Mouse (Mus musculus): ENCODE results near the gene Ppie. TPM values are rescaled to one million over a fixed set of nuclear protein-coding genes. Genes with fewer than 3 reads are reported as not detected.
"Not testable (repeated sequence)": the region's sequence is repeated elsewhere in the genome, so short reads cannot be mapped to it uniquely, and the experiment has no call there.

Gene Ppie
- polyA plus RNA-seq, 1 experiment from 2014 or later = 129 TPM

- H3K27me3 ChIP-seq (ENCODE audit: control insufficient read depth, insufficient read depth, low read length); ATAC-seq (replicated peaks; ENCODE audit: insufficient number of reproducible peaks, low FRiP score, low TSS enrichment, low read depth); DNase-seq (ENCODE audit: low spot score); H3K4me3 ChIP-seq (ENCODE audit: low read depth, low read length); H3K9ac ChIP-seq (replicated peaks; ENCODE audit: low read length); H3K27ac ChIP-seq (replicated peaks; ENCODE audit: low read depth, low read length); H3K4me1 ChIP-seq (ENCODE audit: control insufficient read depth, insufficient read depth, low read length); H3K9me3 ChIP-seq (replicated peaks; ENCODE audit: control insufficient read depth, low read length); H3K4me2 ChIP-seq (ENCODE audit: low read depth, low read length); H3K36me3 ChIP-seq (replicated peaks; ENCODE audit: control insufficient read depth, insufficient read depth, low read depth, low read length): not testable (repeated sequence)
- WGBS = 83% methylated on average over 3 of the region's 3 CpGs
Observed at GRCm38 (mm10) chr4:123161251-123161650, 21.5 kb upstream of the Ppie start.

DNA sequence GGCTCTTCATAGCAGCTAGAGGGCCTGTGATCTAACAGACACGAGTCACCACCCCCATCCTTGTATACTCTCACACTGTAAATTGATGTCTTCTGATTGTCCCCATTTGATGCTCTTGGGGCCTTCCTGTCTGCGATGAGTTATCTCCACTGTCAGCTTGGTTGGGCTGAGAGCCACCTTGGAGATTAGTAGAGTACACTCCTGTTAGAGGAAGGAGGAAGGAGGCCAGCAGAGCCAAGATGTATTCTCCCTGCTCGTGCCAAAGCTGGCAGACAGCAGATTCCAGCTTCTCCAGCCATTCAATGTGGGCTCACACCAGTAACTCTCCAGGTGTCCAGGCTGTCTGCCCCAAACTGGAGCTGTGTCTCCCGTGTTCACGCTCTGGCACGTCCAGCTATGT is 20.8 kb upstream of the Ppie start:
- H3K4me3 ChIP-seq (ENCODE audit: low read depth, low read length) = no peak overlapping the region
- no peak overlapping the region for H3K4me2 ChIP-seq (ENCODE audit: low read depth, low read length)
- DNase-seq (ENCODE audit: low spot score) (no peak), ATAC-seq (replicated peaks; ENCODE audit: insufficient number of reproducible peaks, low FRiP score, low TSS enrichment, low read depth) (no peak)
- WGBS = 80% methylated on average over 6 of the region's 6 CpGs
- H3K27ac ChIP-seq (replicated peaks; ENCODE audit: low read depth, low read length) = no peak overlapping the region
- H3K27me3 ChIP-seq (ENCODE audit: control insufficient read depth, insufficient read depth, low read length) = peaks cover 3% of the 10 kb centered on the region; the same call in 1 of the 2 replicates
- no peaks in the 10 kb centered on the region for H3K9me3 ChIP-seq (replicated peaks; ENCODE audit: control insufficient read depth, low read length)
- H3K9ac ChIP-seq (replicated peaks; ENCODE audit: low read length) = no peak overlapping the region
- no peaks in the 10 kb centered on the region for H3K4me1 ChIP-seq (ENCODE audit: control insufficient read depth, insufficient read depth, low read length)
- no peaks in the 10 kb centered on the region for H3K36me3 ChIP-seq (replicated peaks; ENCODE audit: control insufficient read depth, insufficient read depth, low read depth, low read length)

DNA sequence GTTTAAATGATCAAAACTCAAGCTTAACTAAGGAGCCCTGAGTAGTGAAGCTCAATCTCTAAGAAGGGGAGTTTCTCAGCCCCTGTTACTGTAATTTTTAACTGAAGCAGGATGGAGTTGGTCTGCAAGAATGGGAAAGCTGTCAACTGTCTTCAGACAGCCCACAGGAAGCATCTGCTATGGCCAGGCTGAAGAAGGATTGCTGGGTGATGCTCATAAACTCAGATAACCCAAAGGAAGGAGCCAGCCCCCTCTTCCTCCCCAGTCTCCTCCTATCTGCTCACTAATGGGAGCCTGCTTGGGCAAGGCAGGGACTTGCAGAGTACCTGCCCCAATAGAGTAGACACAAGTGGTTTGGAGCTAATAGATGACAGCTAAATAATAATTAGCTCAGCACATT is 16.1 kb upstream of the Ppie start:
- Histone ChIP-seq H3K4me3 (ENCODE audit: low read depth, low read length) (no peak overlapping the region), H3K27ac (replicated peaks; ENCODE audit: low read depth, low read length) (no peak overlapping the region), H3K9ac (replicated peaks; ENCODE audit: low read length) (no peak overlapping the region), H3K4me2 (ENCODE audit: low read depth, low read length) (no peak overlapping the region), H3K9me3 (replicated peaks; ENCODE audit: control insufficient read depth, low read length) (no peaks in the 10 kb centered on the region), H3K36me3 (replicated peaks; ENCODE audit: control insufficient read depth, insufficient read depth, low read depth, low read length) (no peaks in the 10 kb centered on the region), H3K27me3 (ENCODE audit: control insufficient read depth, insufficient read depth, low read length) (no peaks in the 10 kb centered on the region), H3K4me1 (ENCODE audit: control insufficient read depth, insufficient read depth, low read length) (no peaks in the 10 kb centered on the region)
- no peak for DNase-seq (ENCODE audit: low spot score)
- no peak for ATAC-seq (replicated peaks; ENCODE audit: insufficient number of reproducible peaks, low FRiP score, low TSS enrichment, low read depth)

DNA sequence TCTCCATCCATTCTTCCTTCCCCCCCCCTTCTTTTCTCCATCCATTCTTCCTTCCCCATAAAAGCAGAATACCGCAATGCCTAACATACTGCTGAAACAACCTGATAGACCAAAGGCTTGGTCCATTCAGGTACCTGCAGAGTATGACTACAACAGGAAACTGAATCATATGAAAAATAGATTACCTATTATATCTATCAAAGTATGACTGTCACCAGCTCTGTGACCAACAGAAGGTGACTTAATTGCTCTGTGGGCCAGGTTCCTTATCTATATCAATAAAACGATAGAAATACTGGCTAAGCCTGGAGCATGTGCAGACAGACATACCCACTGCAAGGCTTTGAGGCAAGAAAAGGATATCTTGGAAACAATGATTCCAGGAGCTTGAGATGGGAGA is 15.7 kb upstream of the Ppie start:
- no peak overlapping the region for H3K27ac ChIP-seq (replicated peaks; ENCODE audit: low read depth, low read length)
- no peak overlapping the region for H3K9ac ChIP-seq (replicated peaks; ENCODE audit: low read length)
- 61% methylated on average over 2 of the region's 2 CpGs for WGBS
- no peaks in the 10 kb centered on the region for H3K4me1 ChIP-seq (ENCODE audit: control insufficient read depth, insufficient read depth, low read length)
- DNase-seq (ENCODE audit: low spot score) (no peak), ATAC-seq (replicated peaks; ENCODE audit: insufficient number of reproducible peaks, low FRiP score, low TSS enrichment, low read depth) (no peak)
- no peak overlapping the region for H3K4me3 ChIP-seq (ENCODE audit: low read depth, low read length)
- no peaks in the 10 kb centered on the region for H3K36me3 ChIP-seq (replicated peaks; ENCODE audit: control insufficient read depth, insufficient read depth, low read depth, low read length)
- H3K9me3 ChIP-seq (replicated peaks; ENCODE audit: control insufficient read depth, low read length) = no peaks in the 10 kb centered on the region
- no peaks in the 10 kb centered on the region for H3K27me3 ChIP-seq (ENCODE audit: control insufficient read depth, insufficient read depth, low read length)
- no peak overlapping the region for H3K4me2 ChIP-seq (ENCODE audit: low read depth, low read length)

GRCm38 (mm10) chr4:123155004-123155403 is 15.3 kb upstream of the Ppie start:
- H3K27ac ChIP-seq (replicated peaks; ENCODE audit: low read depth, low read length) = no peak overlapping the region
- WGBS = 17% methylated on average over 4 of the region's 4 CpGs
- H3K27me3 ChIP-seq (ENCODE audit: control insufficient read depth, insufficient read depth, low read length) = no peaks in the 10 kb centered on the region
- H3K36me3 ChIP-seq (replicated peaks; ENCODE audit: control insufficient read depth, insufficient read depth, low read depth, low read length) = no peaks in the 10 kb centered on the region
- no peaks in the 10 kb centered on the region for H3K4me1 ChIP-seq (ENCODE audit: control insufficient read depth, insufficient read depth, low read length)
- ATAC-seq (replicated peaks; ENCODE audit: insufficient number of reproducible peaks, low FRiP score, low TSS enrichment, low read depth) = no peak
- no peaks in the 10 kb centered on the region for H3K9me3 ChIP-seq (replicated peaks; ENCODE audit: control insufficient read depth, low read length)
- no peak overlapping the region for H3K9ac ChIP-seq (replicated peaks; ENCODE audit: low read length)
- no peak overlapping the region for H3K4me3 ChIP-seq (ENCODE audit: low read depth, low read length)
- peak; percentile 72 for DNase-seq (ENCODE audit: low spot score)
- no peak overlapping the region for H3K4me2 ChIP-seq (ENCODE audit: low read depth, low read length)

GRCm38 (mm10) chr4:123152976-123153375 is 13.2 kb upstream of the Ppie start:
- ATAC-seq (replicated peaks; ENCODE audit: insufficient number of reproducible peaks, low FRiP score, low TSS enrichment, low read depth) = no peak
- Histone ChIP-seq H3K4me1 (ENCODE audit: control insufficient read depth, insufficient read depth, low read length) (no peaks in the 10 kb centered on the region), H3K4me3 (ENCODE audit: low read depth, low read length) (no peak overlapping the region), H3K27ac (replicated peaks; ENCODE audit: low read depth, low read length) (no peak overlapping the region), H3K9me3 (replicated peaks; ENCODE audit: control insufficient read depth, low read length) (no peaks in the 10 kb centered on the region), H3K36me3 (replicated peaks; ENCODE audit: control insufficient read depth, insufficient read depth, low read depth, low read length) (no peaks in the 10 kb centered on the region), H3K27me3 (ENCODE audit: control insufficient read depth, insufficient read depth, low read length) (no peaks in the 10 kb centered on the region), H3K9ac (replicated peaks; ENCODE audit: low read length) (no peak overlapping the region), H3K4me2 (ENCODE audit: low read depth, low read length) (no peak overlapping the region)
- WGBS = 66% methylated on average over 5 of the region's 5 CpGs
- DNase-seq (ENCODE audit: low spot score) = no peak

DNA sequence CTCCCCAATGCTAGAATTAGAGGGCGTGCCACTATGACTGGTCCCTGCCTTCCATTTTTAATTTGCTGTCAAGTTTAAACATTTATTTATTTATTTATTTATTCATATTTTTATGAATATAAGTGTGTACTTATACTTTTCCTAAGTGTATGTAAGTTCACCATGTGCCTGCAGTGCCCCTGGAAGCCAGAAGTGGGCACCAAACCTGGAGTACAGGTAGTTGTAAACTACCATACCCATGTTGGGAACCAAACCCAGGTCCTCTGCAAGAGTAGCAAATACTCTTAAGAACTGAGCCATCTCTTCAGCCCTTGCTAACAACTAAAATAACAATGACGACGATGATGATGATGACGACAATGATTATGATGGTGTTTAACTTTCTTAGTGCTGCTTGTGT is 12.3 kb upstream of the Ppie start:
- H3K4me3 ChIP-seq (ENCODE audit: low read depth, low read length) = no peak overlapping the region
- no peaks in the 10 kb centered on the region for H3K27me3 ChIP-seq (ENCODE audit: control insufficient read depth, insufficient read depth, low read length)
- no peak overlapping the region for H3K4me2 ChIP-seq (ENCODE audit: low read depth, low read length)
- no peaks in the 10 kb centered on the region for H3K36me3 ChIP-seq (replicated peaks; ENCODE audit: control insufficient read depth, insufficient read depth, low read depth, low read length)
- H3K27ac ChIP-seq (replicated peaks; ENCODE audit: low read depth, low read length) = no peak overlapping the region
- ATAC-seq (replicated peaks; ENCODE audit: insufficient number of reproducible peaks, low FRiP score, low TSS enrichment, low read depth) (no peak), DNase-seq (ENCODE audit: low spot score) (no peak)
- H3K9me3 ChIP-seq (replicated peaks; ENCODE audit: control insufficient read depth, low read length) = no peaks in the 10 kb centered on the region
- no peak overlapping the region for H3K9ac ChIP-seq (replicated peaks; ENCODE audit: low read length)
- H3K4me1 ChIP-seq (ENCODE audit: control insufficient read depth, insufficient read depth, low read length) = no peaks in the 10 kb centered on the region
- WGBS = 72% methylated on average over 4 of the region's 4 CpGs

DNA sequence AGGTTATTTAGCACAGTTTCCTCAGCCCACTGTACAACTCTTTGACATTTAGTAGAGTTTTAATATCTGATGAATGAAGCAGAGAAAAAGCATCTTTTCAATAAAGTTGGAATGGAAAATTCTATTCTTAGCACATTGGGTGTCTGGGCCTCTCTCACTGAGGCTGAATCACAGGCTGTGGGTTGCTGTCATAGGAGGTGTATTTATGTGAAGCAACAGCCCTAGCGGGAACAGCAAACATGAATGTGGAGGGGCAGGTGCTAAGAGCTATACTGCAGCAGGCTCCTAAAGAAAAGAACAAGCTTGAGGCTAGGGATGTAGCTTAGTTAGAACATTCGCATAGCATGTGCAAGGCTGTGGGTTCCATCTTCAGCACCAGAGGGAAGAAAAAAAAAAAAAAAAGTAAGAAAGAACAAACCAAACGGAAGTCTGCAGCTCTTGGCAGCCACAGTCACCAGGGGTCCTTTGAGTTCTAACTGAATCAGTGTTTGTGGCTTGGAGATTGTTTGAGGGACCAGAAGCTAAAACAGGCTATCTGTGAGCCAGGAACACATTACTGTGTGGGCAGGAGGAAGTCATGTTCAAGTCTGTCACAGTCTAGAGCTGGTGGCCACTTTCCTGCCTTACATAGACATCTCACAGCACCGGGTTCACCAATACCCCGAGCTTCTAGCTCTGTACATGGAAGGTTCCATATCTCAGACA is 7.8 kb upstream of the Ppie start:
- Histone ChIP-seq H3K27me3 (ENCODE audit: control insufficient read depth, insufficient read depth, low read length) (no peaks in the 10 kb centered on the region), H3K9ac (replicated peaks; ENCODE audit: low read length) (no peak overlapping the region), H3K9me3 (replicated peaks; ENCODE audit: control insufficient read depth, low read length) (no peaks in the 10 kb centered on the region), H3K4me3 (ENCODE audit: low read depth, low read length) (no peak overlapping the region), H3K27ac (replicated peaks; ENCODE audit: low read depth, low read length) (no peak overlapping the region), H3K36me3 (replicated peaks; ENCODE audit: control insufficient read depth, insufficient read depth, low read depth, low read length) (no peaks in the 10 kb centered on the region), H3K4me2 (ENCODE audit: low read depth, low read length) (no peak overlapping the region), H3K4me1 (ENCODE audit: control insufficient read depth, insufficient read depth, low read length) (no peaks in the 10 kb centered on the region)
- ATAC-seq (replicated peaks; ENCODE audit: insufficient number of reproducible peaks, low FRiP score, low TSS enrichment, low read depth) = no peak
- 77% methylated on average over 5 of the region's 5 CpGs for WGBS
- DNase-seq (ENCODE audit: low spot score) = no peak

Measured in embryonic facial prominence, embryonic 11.5 days (tissue).